Mouse (Mus musculus) gastrocnemius, adult 18-20 months (tissue): ENCODE results near the gene Araf. TPM values are rescaled to one million over a fixed set of nuclear protein-coding genes. Genes with fewer than 3 reads are reported as not detected.
"Not testable (repeated sequence)": the region's sequence is repeated elsewhere in the genome, so short reads cannot be mapped to it uniquely, and the experiment has no call there.

ENCODE experiments used
- DNase-seq: peaks from one replicate; pipeline ENCODE4 v3.0.0; 2021; ENCODE audit warnings: low spot score
- long read RNA-seq, 2 experiments: library from polyadenylated mRNA; stranded (forward); transcript quantifications; one replicate each; pipeline ENCODE4 v2.0.0; 2021
- total RNA-seq, 2 experiments: library from RNA; stranded (reverse); gene quantifications; 2 replicates each; pipeline ENCODE4 v1.2.3; 2021

Araf gene
- 10 to 100 TPM; 93.9 to 96.8 TPM for total RNA-seq
- long read RNA-seq, experiment 1, transcript Araf-202 (6 exons, 1,520 nt): major isoform, 36 of 62 reads
- long read RNA-seq, experiment 1, transcript Araf-201 (16 exons, 2,358 nt): minor isoform, 8 of 62 reads
- long read RNA-seq, experiment 1, partial matches to known transcripts: 3 of 62 reads
- long read RNA-seq, experiment 1, other reads (novel, unspliced or antisense): 14 of 62 reads
- long read RNA-seq, experiment 2, transcript Araf-201 (16 exons, 2,358 nt): minor isoform, 11 of 47 reads
- long read RNA-seq, experiment 2, transcript Araf-202 (6 exons, 1,520 nt): major isoform, 21 of 47 reads
- long read RNA-seq, experiment 2, partial matches to known transcripts: 9 of 47 reads
- long read RNA-seq, experiment 2, other reads (novel, unspliced or antisense): 5 of 47 reads

DNA sequence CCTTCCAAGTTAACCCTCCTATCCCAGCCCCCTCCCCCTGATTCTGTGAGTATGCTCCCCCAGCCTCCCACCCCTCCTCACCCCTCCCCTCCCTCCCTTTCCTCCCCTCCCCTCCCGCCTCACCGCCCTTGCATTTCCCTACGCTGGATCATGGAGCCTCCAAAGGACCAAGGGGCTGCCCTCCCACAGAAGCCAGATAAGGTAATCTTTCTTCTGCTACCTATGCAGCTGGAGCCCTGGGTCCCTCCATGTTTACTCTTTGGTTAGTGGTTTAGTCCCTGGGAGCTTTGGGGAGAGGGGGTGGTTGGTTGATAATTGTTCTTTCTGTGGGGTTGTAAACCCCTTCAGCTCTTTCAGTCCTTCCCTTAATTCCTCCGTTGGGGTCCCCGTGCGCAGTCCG lies at the start of gene Araf:
Araf (plus strand) TSS at position 134 of the 400 bp plus-strand sequence.
- no peak for DNase-seq

- DNase-seq: no peak
Measured at GRCm38 (mm10) chrX:20748829-20749228, 48.8 kb upstream of the Araf start.

DNA sequence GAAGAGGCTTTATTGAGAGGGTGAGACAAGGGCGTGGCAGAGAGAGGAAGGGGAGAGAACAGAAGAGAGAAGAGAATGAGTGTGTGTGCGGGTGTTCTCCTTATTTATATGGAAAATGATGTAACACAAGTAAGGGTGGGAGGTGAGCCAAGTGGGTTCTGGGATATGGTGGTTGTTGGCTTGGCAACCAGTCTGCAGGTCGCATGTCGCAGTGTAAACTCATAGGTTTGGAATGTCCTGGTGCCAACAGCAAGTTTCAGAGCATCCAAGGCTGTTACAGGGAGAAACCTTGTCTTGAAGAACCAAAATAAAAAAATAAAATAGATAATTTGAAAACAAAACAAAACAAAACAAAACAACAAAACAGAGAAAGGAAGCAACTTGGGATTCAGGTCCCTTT lies 36.4 kb upstream of the Araf start:
- DNase-seq: no peak

DNA sequence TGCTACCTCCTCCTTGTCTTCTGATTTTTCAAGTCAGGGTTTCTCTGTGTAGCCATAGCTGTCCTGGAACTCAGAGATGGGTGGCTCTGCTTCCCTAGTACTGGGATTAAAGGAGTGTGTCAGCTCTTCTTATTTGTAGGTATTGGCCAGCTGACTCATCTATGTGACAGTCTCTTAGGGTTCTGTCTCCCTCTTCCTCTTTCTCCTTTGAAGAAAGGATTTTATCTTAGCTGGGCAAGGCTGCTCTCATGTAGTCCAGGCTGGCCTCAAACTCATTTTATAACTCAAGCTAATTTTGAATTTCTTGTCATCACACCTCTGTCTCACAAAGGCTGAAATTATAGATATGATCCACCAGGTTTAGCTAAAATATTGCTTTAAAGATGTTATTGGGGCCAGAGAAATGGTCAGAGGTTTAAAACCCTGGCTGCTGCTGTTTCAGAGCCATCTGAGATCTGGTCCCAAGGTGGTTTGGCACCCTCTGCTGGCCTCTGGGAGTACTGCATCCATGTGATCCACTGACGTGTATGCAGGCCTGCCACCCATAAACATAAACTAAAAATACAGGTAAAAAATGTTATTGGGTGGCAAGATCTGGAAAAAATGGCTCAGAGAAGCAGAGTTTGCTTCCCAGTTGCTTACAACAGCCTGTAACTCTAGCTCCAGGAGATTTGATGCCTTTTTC lies 26.8 kb upstream of the Araf start:
- DNase-seq: peak; percentile 81

DNA sequence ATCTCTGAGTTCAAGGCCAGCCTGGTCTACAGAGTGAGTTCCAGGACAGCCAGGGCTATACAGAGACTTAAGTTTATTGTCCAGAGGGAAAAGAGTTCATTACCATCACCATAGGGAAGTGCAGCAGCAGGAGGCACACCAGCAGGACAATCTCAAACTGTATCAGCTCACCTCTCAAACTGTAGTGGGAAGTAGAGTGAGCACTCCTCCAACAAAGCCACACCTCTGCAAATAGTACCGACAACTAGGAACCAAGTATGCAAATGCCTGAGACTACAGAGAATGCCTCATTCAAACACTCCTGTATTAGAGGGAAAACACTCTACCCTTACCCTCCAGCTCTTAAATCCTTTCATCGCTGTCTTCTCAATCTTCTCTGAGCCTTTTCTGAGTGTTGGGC lies 25.9 kb upstream of the Araf start:
- no peak for DNase-seq

GRCm38 (mm10) chrX:20775271-20776016 lies 22.2 kb upstream of the Araf start:
- DNase-seq: no peak

- no peak for DNase-seq
Measured at GRCm38 (mm10) chrX:20777619-20778018, 20.0 kb upstream of the Araf start.

DNA sequence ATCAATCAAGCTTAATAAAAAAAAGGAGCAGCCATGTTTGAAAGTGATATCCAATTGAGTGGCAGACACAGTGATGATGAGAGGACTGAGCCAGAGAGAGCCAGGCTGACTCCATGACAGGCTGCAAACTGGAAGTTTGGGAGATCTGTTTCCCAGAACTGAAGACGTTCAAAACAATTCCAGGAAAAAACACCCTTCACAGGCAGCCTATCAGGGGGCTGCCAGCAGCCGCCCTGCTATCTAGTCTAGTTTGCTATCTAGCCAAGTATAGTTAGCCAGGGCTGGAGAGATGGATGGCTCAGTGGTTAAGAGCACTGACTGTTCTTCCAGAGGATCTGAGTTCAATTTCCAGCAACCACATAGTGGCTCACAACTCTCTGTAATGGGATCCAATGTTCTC lies 10.3 kb upstream of the Araf start:
- DNase-seq: no peak

GRCm38 (mm10) chrX:20792417-20792816 lies 5.2 kb upstream of the Araf start:
- DNase-seq: no peak

GRCm38 (mm10) chrX:20793230-20793629 lies 4.4 kb upstream of the Araf start:
- DNase-seq: no peak

DNA sequence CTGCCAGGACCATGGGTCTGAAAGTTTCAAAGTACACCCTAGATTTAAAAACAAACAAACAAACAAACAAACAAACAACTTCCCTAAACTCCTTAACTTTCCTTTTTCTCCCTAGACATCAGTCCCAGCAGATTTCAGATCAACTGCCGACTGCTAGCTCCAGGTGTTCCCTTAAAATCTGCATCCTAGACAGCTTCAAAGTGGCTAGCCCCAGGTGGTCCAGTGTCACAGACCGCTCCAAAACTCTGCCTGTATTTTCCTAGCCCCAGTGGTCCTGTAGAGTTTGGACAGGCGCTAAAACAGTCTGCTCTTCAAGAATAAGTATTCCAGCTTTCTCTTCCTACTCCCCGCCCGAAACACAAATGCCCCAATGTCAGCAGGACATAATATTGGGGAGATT lies 3.4 kb upstream of the Araf start:
- no peak for DNase-seq

- DNase-seq: peak; percentile 39
Measured at GRCm38 (mm10) chrX:20798141-20798796, 655 bp downstream of the Araf start.

DNA sequence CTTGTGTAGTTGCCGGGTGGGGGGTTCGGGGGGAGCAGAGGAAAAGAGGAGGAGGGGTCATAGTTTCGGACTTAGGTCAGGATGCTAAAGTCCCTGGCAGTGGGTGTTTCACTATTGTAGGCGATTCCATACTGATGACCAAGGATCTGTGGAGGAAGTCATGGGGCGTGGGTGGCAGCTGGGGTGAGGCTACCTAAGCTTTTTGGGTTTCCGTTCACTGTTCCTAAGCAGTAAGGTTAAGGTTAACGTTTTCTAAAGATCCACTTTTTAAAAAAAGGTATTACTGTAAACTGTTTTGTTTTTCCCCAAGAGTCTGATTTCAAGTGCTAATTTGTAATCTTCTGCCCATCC lies 1.2 kb downstream of the Araf start:
- no peak for DNase-seq

DNA sequence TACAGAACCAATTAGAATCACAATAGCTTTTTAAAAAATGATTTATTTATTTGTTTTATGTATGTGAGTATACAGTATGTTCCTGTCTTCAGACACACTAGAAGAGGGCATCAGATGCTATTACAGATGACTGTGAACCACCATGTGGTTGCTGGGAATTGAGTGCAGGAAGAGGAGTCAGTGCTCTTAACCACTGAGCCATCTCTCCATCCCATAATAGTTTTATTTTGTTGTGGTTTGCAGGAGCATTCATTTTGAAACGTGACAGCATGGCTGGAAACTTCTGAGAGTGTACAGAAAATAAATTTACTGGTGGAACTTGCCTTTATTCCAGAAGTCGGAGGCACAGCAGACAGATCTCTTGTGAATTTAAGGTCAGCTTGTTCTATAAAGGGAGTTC lies 3.8 kb downstream of the Araf start:
- DNase-seq: no peak

GRCm38 (mm10) chrX:20804301-20804700 lies 6.7 kb downstream of the Araf start:
- not testable (repeated sequence) for DNase-seq

- no peak for DNase-seq
Measured at GRCm38 (mm10) chrX:20806295-20806694, 8.7 kb downstream of the Araf start.

DNA sequence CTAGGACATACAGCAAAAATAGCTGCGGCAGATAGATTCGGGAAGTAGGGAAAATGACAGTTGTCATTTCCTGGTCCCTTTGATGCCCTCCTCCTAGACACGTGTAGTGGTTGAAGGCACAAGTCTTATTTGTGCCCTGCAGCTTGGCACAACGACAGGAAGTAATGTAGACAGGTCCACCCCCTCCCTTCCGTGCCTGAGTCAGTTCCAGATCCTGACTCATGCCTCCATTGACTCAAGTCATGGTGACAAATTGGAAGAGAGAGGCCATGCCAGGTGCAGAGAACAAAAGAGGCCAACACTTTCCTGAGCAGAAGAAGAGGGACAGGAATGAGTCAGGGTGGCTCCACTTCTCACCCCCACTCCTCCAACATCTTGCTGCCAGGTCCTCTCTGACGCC lies 19.4 kb downstream of the Araf start:
- no peak for DNase-seq

DNA sequence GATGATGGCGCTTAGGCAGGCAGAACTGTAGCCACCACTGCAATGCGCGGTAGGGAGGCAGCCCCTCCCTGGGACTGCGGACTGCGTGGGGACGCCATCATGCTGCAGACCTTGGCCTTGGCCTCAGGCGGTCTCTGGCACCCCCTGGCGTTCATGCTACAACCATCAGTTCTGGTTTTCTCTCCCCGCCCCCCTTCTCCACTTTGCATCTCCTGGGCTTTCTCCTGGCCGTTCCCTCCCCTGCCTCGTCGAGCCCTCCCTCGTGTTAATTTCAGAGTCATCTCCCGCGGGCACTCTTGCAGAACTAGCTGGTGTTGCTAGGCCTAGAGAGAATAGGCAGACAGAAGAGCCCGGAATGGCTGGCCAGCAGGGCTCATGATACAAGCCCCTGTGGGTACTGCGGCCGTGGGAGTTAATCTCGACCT lies 21.6 kb downstream of the Araf start:
- peak; percentile 73 for DNase-seq

GRCm38 (mm10) chrX:20819708-20820426 lies 22.3 kb downstream of the Araf start:
- peak; percentile 51 for DNase-seq

GRCm38 (mm10) chrX:20828934-20829333 lies 31.3 kb downstream of the Araf start:
- DNase-seq: peak; percentile 68

DNA sequence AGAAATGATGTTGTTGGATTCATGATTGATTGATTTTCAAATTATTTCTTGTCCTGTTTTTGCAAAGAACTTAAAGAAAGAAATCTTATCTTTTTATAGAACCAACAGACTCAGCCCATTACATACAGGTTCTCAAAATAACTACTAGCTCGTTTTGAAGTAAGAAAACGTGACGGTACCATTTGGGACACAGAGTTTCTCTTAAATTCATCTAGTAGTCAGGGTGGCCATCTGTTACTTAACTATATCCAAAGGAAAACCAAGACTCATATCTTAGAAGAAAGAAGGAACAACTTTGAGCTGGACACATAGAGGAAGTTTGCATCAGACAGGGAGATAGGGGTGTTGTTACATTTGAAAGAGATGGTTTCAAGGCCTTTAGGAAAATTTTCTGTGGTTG lies 49.6 kb downstream of the Araf start:
- DNase-seq: no peak
